Mouse (Mus musculus): Measurements from ENCODE around the gene Cd5. TPM values are rescaled to one million over a fixed set of nuclear protein-coding genes. Genes with fewer than 3 reads are reported as not detected.

Cd5 gene
- total and polyA plus RNA-seq, 3 experiments = 0.11 to 0.80 (median 0.26) TPM

- Histone ChIP-seq H3K79me2 (replicated peaks; ENCODE audit: control insufficient read depth, insufficient read depth, low read length) (no peaks in the 10 kb centered on the region), H3K36me3 (ENCODE audit: control insufficient read depth, insufficient read depth, low read length) (no peaks in the 10 kb centered on the region), H3K27ac (no peak overlapping the region), H3K4me3 (no peak overlapping the region), H3K27me3 (ENCODE audit: control insufficient read depth, insufficient read depth, low read length) (no peaks in the 10 kb centered on the region), H3K9ac (ENCODE audit: low read depth, low read length) (no peak overlapping the region), H3K4me1 (ENCODE audit: control insufficient read depth, insufficient read depth, low read length) (peaks cover 3% of the 10 kb centered on the region; the same call in 1 of the 2 replicates)
- intact Hi-C loops (cut with DNase I) = loop anchor here (5.0 kb wide), 1 partner anchor 267 kb away; no protein-coding TSS in a partner anchor
- DNase-seq = no peak
- TF ChIP-seq CTCF (IDR thresholded peaks at IDR 0.05) = no peak
- WGBS = 90% methylated on average over 4 of the region's 4 CpGs
These were observed 28.1 kb downstream of the Cd5 start for GRCm38 (mm10) chr19:10710751-10711150.

- H3K4me3 ChIP-seq = no peak overlapping the region
- TF ChIP-seq CTCF (IDR thresholded peaks at IDR 0.05) (peak; percentile 71), POLR2A (IDR thresholded peaks at IDR 0.05; ENCODE audit: insufficient read depth, low read depth, low read length) (no peak), EP300 (IDR thresholded peaks at IDR 0.05; ENCODE audit: insufficient read depth, low read depth, low read length) (no peak)
- no peaks in the 10 kb centered on the region for H3K79me2 ChIP-seq (replicated peaks; ENCODE audit: control insufficient read depth, insufficient read depth, low read length)
- H3K9ac ChIP-seq (ENCODE audit: low read depth, low read length) = no peak overlapping the region
- DNase-seq = peak; percentile 64 to 73
- WGBS = 50% methylated on average over 9 of the region's 9 CpGs
- intact Hi-C loops (cut with DNase I) = loop anchor here (5.0 kb wide), 1 partner anchor 267 kb away; no protein-coding TSS in a partner anchor
- no peaks in the 10 kb centered on the region for H3K36me3 ChIP-seq (ENCODE audit: control insufficient read depth, insufficient read depth, low read length)
- H3K27me3 ChIP-seq (ENCODE audit: control insufficient read depth, insufficient read depth, low read length) = no peaks in the 10 kb centered on the region
- H3K4me1 ChIP-seq (ENCODE audit: control insufficient read depth, insufficient read depth, low read length) = peaks cover 3% of the 10 kb centered on the region; the same call in 1 of the 2 replicates
- peak overlapping the region; percentile 47; the same call in 1 of the 2 replicates for H3K27ac ChIP-seq
These were observed 28.7 kb downstream of the Cd5 start for GRCm38 (mm10) chr19:10710088-10710511.

GRCm38 (mm10) chr19:10709360-10710087, 29.3 kb downstream of the Cd5 start:
- no peak overlapping the region for H3K4me3 ChIP-seq
- no peak overlapping the region for H3K9ac ChIP-seq (ENCODE audit: low read depth, low read length)
- H3K27ac ChIP-seq = peak overlapping the region; percentile 47
- H3K36me3 ChIP-seq (ENCODE audit: control insufficient read depth, insufficient read depth, low read length) = no peaks in the 10 kb centered on the region
- H3K27me3 ChIP-seq (ENCODE audit: control insufficient read depth, insufficient read depth, low read length) = no peaks in the 10 kb centered on the region
- 0 out of 2 replicates have a peak, but pooled peaks cover 2% of the 10 kb centered on the region for H3K79me2 ChIP-seq (replicated peaks; ENCODE audit: control insufficient read depth, insufficient read depth, low read length)
- peaks cover 4% of the 10 kb centered on the region; the same call in 1 of the 2 replicates for H3K4me1 ChIP-seq (ENCODE audit: control insufficient read depth, insufficient read depth, low read length)
- intact Hi-C loops (cut with DNase I) = loop anchor here (1.0 to 5.0 kb wide), 4 partner anchors 31 to 268 kb away; partner anchors contain the start of gene Pga5
- TF ChIP-seq POLR2A (IDR thresholded peaks at IDR 0.05; ENCODE audit: insufficient read depth, low read depth, low read length) = no peak
- peak; percentile 98 for TF ChIP-seq CTCF (IDR thresholded peaks at IDR 0.05)
- TF ChIP-seq EP300 (IDR thresholded peaks at IDR 0.05; ENCODE audit: insufficient read depth, low read depth, low read length) = peak; percentile 71; the same call in 1 of the 2 replicates
- peak; percentile 90 to 94 for DNase-seq
- 14% methylated on average over 8 of the region's 8 CpGs for WGBS

GRCm38 (mm10) chr19:10708900-10709299, 29.9 kb downstream of the Cd5 start:
- peaks cover 4% of the 10 kb centered on the region; the same call in 1 of the 2 replicates for H3K4me1 ChIP-seq (ENCODE audit: control insufficient read depth, insufficient read depth, low read length)
- peak overlapping the region; percentile 47 for H3K27ac ChIP-seq
- H3K79me2 ChIP-seq (replicated peaks; ENCODE audit: control insufficient read depth, insufficient read depth, low read length) = 0 out of 2 replicates have a peak, but pooled peaks cover 2% of the 10 kb centered on the region
- H3K27me3 ChIP-seq (ENCODE audit: control insufficient read depth, insufficient read depth, low read length) = no peaks in the 10 kb centered on the region
- H3K9ac ChIP-seq (ENCODE audit: low read depth, low read length) = no peak overlapping the region
- 64% methylated on average over 6 of the region's 6 CpGs for WGBS
- intact Hi-C loops (cut with DNase I) = loop anchor here (1.0 to 2.0 kb wide), 3 partner anchors 31 to 250 kb away; partner anchors contain the start of gene Pga5
- no peak for DNase-seq
- H3K4me3 ChIP-seq = no peak overlapping the region
- TF ChIP-seq POLR2A (IDR thresholded peaks at IDR 0.05; ENCODE audit: insufficient read depth, low read depth, low read length) (no peak), CTCF (IDR thresholded peaks at IDR 0.05) (no peak), EP300 (IDR thresholded peaks at IDR 0.05; ENCODE audit: insufficient read depth, low read depth, low read length) (no peak)
- no peaks in the 10 kb centered on the region for H3K36me3 ChIP-seq (ENCODE audit: control insufficient read depth, insufficient read depth, low read length)

- Histone ChIP-seq H3K27ac (no peak overlapping the region), H3K4me3 (no peak overlapping the region), H3K36me3 (ENCODE audit: control insufficient read depth, insufficient read depth, low read length) (no peaks in the 10 kb centered on the region), H3K9ac (ENCODE audit: low read depth, low read length) (no peak overlapping the region), H3K79me2 (replicated peaks; ENCODE audit: control insufficient read depth, insufficient read depth, low read length) (0 out of 2 replicates have a peak, but pooled peaks cover 2% of the 10 kb centered on the region), H3K27me3 (ENCODE audit: control insufficient read depth, insufficient read depth, low read length) (no peaks in the 10 kb centered on the region), H3K4me1 (ENCODE audit: control insufficient read depth, insufficient read depth, low read length) (peaks cover 4% of the 10 kb centered on the region; the same call in 1 of the 2 replicates)
- 89% methylated on average over 1 of the region's 1 CpGs for WGBS
- DNase-seq = no peak
- TF ChIP-seq EP300 (IDR thresholded peaks at IDR 0.05; ENCODE audit: insufficient read depth, low read depth, low read length) (no peak), CTCF (IDR thresholded peaks at IDR 0.05) (no peak)
- intact Hi-C loops (cut with DNase I) = loop anchor here (2.0 kb wide), 1 partner anchor 251 kb away; no protein-coding TSS in a partner anchor
These were observed 30.9 kb downstream of the Cd5 start for GRCm38 (mm10) chr19:10707881-10708280.

Measured in heart, adult 2 months (tissue).